Mouse (Mus musculus) spleen, adult 2 months (tissue): Measurements from ENCODE around the gene Gadd45a.

ENCODE experiments used
- CTCF ChIP-seq: fragments of 200-500 bp; IDR thresholded peaks from 2 replicates; pipeline ENCODE4 v1.5.1; 2011; ENCODE audit warnings: mild to moderate bottlenecking, inconsistent platforms; ENCODE audit not compliant: insufficient read depth, insufficient read length, insufficient replicate concordance; ENCODE audit errors: extremely low read depth
- POLR2A ChIP-seq: fragments of 200-500 bp; IDR thresholded peaks from 2 replicates; pipeline ENCODE4 v1.6.1; 2011; ENCODE audit warnings: low read depth, low read length, inconsistent platforms

- no peak for TF ChIP-seq CTCF
- no peak for TF ChIP-seq POLR2A
These were observed 36.2 kb upstream of the Gadd45a start for GRCm38 (mm10) chr6:67073446-67073845.
